Mouse (Mus musculus) bone marrow macrophage, adult 2 months (primary cell): Measurements from ENCODE around the gene Tnip2. TPM values are rescaled to one million over a fixed set of nuclear protein-coding genes. Genes with fewer than 3 reads are reported as not detected.

ENCODE experiments used
- H3K27ac ChIP-seq: 2 replicates; pipeline ENCODE4 v1.5.1; 2012; ENCODE audit warnings: low read depth, low read length; ENCODE audit not compliant: insufficient read depth
- H3K4me1 ChIP-seq: 2 replicates; pipeline ENCODE4 v1.6.1; 2012; ENCODE audit warnings: low read length; ENCODE audit not compliant: control insufficient read depth, insufficient read depth
- H3K4me3 ChIP-seq: 2 replicates; pipeline ENCODE4 v1.5.1; 2012; ENCODE audit warnings: mild to moderate bottlenecking, low read length, moderate library complexity; ENCODE audit not compliant: insufficient read depth
- CTCF ChIP-seq: IDR thresholded peaks from 2 replicates; pipeline ENCODE4 v1.5.1; 2012; ENCODE audit warnings: low read depth, mild to moderate bottlenecking, low read length, moderate library complexity
- POLR2A ChIP-seq: IDR thresholded peaks from 2 replicates; pipeline ENCODE4 v1.6.1; 2012; ENCODE audit warnings: mild to moderate bottlenecking, low read depth, low read length, borderline replicate concordance
- polyA plus RNA-seq: library from polyadenylated mRNA; stranded (reverse); fragments of >200 nt; gene quantifications from 2 replicates; pipeline ENCODE4 v1.2.4, GENCODE M21; 2012; ENCODE audit not compliant: missing spikeins, insufficient read depth, insufficient read length

Tnip2 gene
- polyA plus RNA-seq, 1 experiment: 43.9 TPM

- no peak overlapping the region for H3K27ac ChIP-seq
- H3K4me3 ChIP-seq: peak overlapping the region; percentile 17
- peaks cover 21% of the 10 kb centered on the region for H3K4me1 ChIP-seq
- no peak for TF ChIP-seq CTCF
- TF ChIP-seq POLR2A: no peak
Observed at GRCm38 (mm10) chr5:34512486-34512885, 1.3 kb downstream of the Tnip2 start.

GRCm38 (mm10) chr5:34502821-34503220, 11.0 kb downstream of the Tnip2 start:
- TF ChIP-seq POLR2A (no peak), CTCF (no peak)
- Histone ChIP-seq H3K4me3 (no peak overlapping the region), H3K4me1 (peaks cover 35% of the 10 kb centered on the region), H3K27ac (no peak overlapping the region)

GRCm38 (mm10) chr5:34502411-34502810, 11.4 kb downstream of the Tnip2 start:
- Histone ChIP-seq H3K4me3 (no peak overlapping the region), H3K4me1 (peaks cover 35% of the 10 kb centered on the region), H3K27ac (no peak overlapping the region)
- TF ChIP-seq POLR2A (no peak), CTCF (no peak)

GRCm38 (mm10) chr5:34501588-34501987, 12.2 kb downstream of the Tnip2 start:
- Histone ChIP-seq H3K4me1 (peaks cover 36% of the 10 kb centered on the region), H3K27ac (peak overlapping the region; percentile 57), H3K4me3 (no peak overlapping the region)
- TF ChIP-seq POLR2A (no peak), CTCF (no peak)

GRCm38 (mm10) chr5:34500886-34501285, 12.9 kb downstream of the Tnip2 start:
- peaks cover 39% of the 10 kb centered on the region for H3K4me1 ChIP-seq
- TF ChIP-seq POLR2A (no peak), CTCF (no peak)
- peak overlapping the region; percentile 57 for H3K27ac ChIP-seq
- H3K4me3 ChIP-seq: no peak overlapping the region

GRCm38 (mm10) chr5:34496745-34497144, 17.0 kb downstream of the Tnip2 start:
- Histone ChIP-seq H3K4me1 (peaks cover 21% of the 10 kb centered on the region), H3K4me3 (no peak overlapping the region), H3K27ac (no peak overlapping the region)
- TF ChIP-seq CTCF (no peak), POLR2A (no peak)

- no peak overlapping the region for H3K27ac ChIP-seq
- TF ChIP-seq POLR2A (no peak), CTCF (no peak)
- H3K4me3 ChIP-seq: no peak overlapping the region
- peaks cover 19% of the 10 kb centered on the region for H3K4me1 ChIP-seq
Observed at GRCm38 (mm10) chr5:34489418-34489787, 24.4 kb downstream of the Tnip2 start.

GRCm38 (mm10) chr5:34488741-34489417, 24.9 kb downstream of the Tnip2 start:
- Histone ChIP-seq H3K27ac (no peak overlapping the region), H3K4me3 (no peak overlapping the region), H3K4me1 (peaks cover 19% of the 10 kb centered on the region)
- TF ChIP-seq CTCF: no peak
- no peak for TF ChIP-seq POLR2A

- H3K27ac ChIP-seq: peak overlapping the region; percentile 86
- H3K4me3 ChIP-seq: no peak overlapping the region
- TF ChIP-seq CTCF (no peak), POLR2A (no peak)
- peaks cover 19% of the 10 kb centered on the region for H3K4me1 ChIP-seq
Observed at GRCm38 (mm10) chr5:34487320-34488090, 26.3 kb downstream of the Tnip2 start.

GRCm38 (mm10) chr5:34485731-34486130, 28.1 kb downstream of the Tnip2 start:
- TF ChIP-seq POLR2A (no peak), CTCF (no peak)
- H3K27ac ChIP-seq: no peak overlapping the region

GRCm38 (mm10) chr5:34480926-34481325, 32.9 kb downstream of the Tnip2 start:
- TF ChIP-seq CTCF (no peak), POLR2A (no peak)

More at GRCm38 (mm10) chr5:34485731-34486130, 28.1 kb downstream of the Tnip2 start:
- H3K4me3 ChIP-seq: no peak overlapping the region
- peaks cover 19% of the 10 kb centered on the region for H3K4me1 ChIP-seq

More at GRCm38 (mm10) chr5:34480926-34481325, 32.9 kb downstream of the Tnip2 start:
- Histone ChIP-seq H3K4me1 (no peaks in the 10 kb centered on the region), H3K27ac (no peak overlapping the region), H3K4me3 (no peak overlapping the region)
